Mouse (Mus musculus) gastrocnemius, adult 18-20 months (tissue): ENCODE data around the gene Cyp27b1. TPM values are rescaled to one million over a fixed set of nuclear protein-coding genes. Genes with fewer than 3 reads are reported as not detected.
"Not testable (repeated sequence)": the region's sequence is repeated elsewhere in the genome, so short reads cannot be mapped to it uniquely, and the experiment has no call there.

ENCODE experiments used
- DNase-seq: peaks from one replicate; pipeline ENCODE4 v3.0.0; 2021; ENCODE audit warnings: low spot score
- total RNA-seq, 2 experiments: library from RNA; stranded (reverse); gene quantifications; 2 replicates each; pipeline ENCODE4 v1.2.3; 2021

Gene Cyp27b1
- total RNA-seq, 2 experiments from 2014 or later: 0.19 TPM; not detected in 1

DNA sequence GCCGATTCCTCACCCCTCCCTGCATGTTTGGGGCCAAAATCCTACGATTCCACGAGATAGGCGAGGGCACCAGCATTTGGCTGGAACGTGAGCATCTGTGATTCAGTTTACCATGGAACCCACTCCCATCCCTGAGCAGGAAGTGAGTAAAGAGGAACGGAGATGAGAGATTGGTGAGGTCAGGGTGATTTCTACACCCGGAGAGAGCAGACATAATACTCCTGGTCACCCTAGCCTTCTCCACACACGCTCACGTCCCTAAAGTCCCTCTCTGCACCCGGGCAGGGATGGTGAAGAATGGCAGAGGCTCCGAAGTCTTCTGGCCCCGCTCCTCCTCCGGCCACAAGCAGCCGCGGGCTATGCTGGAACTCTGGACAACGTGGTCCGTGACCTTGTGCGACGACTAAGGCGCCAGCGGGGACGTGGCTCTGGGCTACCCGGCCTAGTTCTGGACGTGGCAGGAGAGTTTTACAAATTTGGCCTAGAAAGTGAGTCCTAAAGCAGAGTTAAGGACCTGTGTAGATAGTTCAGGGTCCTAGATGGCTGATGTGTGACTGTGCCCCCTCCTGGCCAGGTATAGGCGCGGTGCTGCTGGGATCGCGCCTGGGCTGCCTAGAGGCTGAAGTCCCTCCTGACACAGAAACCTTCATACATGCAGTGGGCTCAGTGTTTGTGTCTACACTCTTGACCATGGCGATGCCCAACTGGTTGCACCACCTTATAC is 1.5 kb downstream of the Cyp27b1 start:
- DNase-seq: no peak

DNA sequence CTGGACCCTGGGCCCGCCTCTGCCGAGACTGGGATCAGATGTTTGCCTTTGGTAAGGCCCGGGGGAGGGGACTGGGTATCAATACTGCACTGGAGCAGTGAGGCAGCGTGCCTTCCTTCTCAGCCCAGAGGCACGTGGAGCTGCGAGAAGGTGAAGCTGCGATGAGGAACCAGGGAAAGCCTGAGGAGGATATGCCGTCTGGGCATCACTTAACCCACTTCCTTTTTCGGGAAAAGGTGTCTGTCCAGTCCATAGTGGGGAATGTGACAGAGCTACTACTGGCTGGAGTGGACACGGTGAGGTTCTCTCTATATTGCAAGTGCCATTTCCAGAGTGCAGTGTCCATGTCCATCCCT is 2.0 kb downstream of the Cyp27b1 start:
- DNase-seq: no peak

DNA sequence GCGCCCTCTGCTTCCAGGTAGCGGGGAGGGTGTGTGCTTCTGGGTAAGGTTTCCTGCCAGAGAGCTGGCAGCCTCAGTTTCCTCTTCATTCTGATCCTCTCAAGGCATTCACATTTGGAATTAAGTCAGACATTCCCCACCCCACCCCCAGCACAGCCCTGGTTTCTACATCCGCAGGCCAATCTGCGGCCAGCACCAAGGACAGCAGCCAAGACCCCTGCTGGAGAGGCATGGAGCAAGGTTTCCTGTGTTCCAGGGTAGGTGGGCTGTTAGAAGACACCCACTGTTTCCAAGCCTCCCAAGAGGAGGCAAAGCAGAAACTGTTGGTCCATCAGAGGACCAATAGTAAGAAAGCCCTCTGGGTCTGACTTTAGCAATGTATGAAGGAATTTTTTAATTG is 6.6 kb downstream of the Cyp27b1 start:
- DNase-seq: no peak

DNA sequence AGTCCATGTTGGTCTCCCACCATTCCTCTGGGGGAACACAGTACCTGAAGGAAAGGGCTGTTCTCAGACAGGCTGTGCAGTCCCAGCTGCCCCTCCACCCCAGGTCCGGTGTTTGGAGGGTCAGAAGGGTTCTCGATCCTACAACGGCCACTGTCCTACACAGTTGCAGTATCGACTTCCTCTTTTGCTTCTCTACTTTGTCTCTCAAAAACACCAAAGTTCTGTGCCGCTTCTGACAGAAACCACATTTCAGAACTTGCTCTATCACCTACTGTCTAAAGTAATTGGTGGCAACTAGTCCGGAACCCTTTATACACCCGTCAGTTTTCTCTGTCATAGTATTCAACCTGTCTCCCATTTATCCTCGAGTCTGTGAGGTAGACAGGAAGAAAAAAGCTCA is 7.4 kb downstream of the Cyp27b1 start:
- DNase-seq: no peak

DNA sequence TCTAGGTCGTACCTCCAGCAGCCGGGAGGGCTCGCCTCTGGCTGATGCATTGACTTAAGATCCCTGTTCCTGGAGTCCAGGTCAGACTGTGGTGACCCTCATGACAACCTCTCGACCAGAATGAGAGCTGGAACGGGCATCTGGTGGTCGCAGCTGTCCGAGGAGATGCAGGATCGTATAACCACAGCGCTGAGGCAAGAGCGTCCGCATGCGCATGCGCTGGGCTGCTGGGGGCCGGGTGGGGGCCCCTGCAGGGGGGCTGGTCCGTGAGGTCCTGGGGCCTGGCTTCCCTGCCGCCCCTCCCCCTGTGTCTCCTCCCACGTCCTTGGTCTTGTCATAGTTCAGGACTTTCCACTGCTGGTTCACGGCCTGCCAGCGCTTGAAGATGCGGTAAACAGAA is 8.4 kb downstream of the Cyp27b1 start:
- DNase-seq: no peak

DNA sequence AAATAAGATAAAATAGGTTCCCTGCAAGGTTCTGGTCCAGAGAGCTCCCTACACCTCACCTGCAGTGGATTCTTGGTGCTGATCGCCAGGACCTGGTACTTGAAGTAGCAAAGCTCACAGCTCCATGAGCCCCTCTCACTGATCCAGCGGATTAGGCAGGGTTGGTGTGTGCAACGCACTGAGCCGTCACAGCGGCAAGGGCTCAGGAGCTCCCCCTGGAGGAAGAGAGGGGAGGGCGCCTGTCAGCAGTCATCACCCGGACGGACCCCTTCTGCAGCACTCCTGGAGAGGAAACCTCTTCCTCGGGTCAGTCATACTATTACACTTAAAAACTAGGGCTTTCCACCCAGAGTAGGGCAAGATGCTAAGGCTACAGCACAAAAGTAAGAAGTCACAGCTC is 10.1 kb downstream of the Cyp27b1 start:
- DNase-seq: peak; percentile 74

DNA sequence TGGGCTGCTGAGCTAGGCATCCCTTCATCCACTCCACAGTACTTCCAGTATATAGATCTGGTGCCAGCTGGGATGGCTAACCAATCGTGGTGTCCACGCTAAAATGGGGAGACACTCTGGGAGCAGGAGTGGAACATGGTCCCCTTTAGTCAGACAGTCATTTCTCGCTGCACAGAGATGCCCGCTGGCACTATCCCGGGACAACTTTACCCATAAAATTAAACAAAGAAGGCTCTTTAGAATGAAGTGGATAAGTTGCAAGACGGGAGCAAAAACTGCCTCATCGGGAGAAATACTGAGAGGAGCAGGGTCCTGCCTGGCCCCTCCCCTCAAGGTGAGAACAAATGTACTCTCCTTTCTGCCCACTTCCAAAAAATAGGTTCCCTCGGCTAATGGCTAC is 10.7 kb downstream of the Cyp27b1 start:
- DNase-seq: no peak

DNA sequence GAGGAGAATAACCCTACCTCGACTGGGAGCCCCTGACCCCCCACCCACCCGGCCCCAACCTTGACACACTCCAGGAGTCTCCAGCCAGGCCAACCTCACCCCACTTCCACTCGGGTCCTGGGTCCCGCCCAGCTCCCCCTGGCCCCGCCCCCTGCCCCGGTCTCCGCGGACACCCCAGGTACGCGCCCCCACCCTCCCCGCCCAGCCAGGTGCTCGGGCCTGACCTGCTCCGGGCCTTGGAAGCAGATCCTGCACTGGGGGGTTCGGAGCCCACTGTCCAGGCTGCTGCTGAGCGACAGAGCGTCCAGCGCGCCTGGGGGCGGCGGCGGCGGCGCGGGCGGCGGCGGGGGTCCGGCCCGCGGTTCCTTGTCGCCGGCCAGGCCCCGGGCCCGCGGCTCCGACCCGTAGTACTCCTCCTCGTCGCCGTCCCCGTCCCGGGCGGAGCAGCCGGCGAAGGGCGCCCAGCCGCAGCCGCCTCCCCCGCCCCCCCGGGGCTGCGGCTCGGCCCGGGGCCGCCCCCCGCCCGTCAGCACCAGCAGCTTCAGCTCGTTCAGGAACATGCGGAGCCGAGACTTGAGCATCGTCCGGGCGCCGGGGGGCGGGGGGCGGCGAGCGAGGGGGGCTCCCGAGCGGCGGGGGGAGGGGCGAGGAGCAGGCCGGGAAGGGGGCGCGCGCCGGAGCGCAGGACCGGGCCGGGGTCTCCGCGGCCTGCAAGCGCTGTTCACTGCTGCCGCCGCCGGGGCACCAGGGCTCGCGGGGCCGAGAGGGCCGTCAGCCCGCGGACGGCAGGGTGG is 11.3 kb downstream of the Cyp27b1 start:
- no peak for DNase-seq

DNA sequence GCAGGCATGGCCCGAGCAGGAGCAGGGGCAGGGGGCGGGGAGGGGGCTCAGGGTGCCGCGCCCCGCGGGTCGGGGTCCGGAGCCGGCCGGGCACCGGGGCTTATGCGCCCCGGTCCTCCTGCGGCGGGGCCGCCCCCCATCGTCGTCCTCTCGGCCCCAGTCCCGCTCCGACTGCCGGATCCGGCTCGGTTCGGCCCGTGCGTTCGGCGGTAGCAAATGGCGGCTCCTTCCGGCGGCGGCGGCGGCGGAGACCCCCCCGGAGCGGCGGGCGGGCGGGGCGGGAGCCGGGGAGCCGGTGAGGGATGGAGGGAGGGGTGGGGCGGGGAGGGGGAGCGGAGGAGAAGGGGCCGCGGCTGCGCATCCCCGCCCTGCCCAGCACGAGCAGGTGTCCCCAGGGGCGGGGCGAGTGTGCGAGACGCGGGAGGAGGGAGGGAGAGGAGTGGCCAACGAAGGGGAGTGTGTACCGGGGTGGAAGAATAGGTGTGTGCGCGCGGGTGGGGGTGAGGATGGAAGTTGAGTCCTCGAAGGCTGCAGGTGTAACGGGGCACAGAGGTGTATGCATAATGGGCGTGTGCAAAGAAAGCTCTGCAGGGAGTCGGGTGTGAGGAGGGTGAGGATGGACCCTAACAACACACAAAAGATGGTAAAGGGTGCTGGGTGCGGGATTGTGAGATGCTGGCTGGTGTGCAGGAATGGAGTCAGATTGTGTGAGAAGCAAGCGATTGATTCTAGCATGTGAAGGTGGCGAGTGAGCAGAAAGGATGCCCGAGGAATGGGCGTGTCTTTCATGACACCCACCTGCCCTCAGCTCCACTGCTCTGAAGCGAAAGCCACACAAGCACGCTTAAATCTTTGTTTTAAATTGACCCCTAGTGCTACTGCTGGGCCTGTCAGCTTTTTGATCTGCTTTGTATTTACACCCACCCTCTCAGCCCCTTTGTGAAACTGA is 12.2 kb downstream of the Cyp27b1 start, which contains the start of gene March9:
TSS of gene March9 (minus strand) at position 217 of the 949 bp plus-strand sequence.
- DNase-seq: peak; percentile 37

DNA sequence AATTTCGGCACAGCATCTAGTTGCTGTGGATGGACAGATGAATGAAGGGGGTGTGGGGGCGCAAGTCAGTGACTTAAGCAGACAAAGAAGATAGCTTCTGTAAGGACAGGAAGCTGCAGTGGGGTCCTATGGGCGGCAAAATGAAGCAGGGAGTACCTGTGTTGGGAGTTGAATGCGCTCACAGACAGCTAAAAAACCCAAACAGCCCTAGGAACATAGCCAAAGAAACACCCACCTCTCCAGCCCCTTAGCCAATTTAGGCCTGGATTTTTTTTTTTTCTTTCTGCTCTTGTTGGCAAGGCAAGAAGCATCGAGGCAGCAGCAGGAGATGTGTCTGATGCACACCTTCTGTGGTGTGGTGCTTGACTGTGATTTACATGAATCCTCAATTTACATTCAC is 13.0 kb downstream of the Cyp27b1 start:
- DNase-seq: no peak

DNA sequence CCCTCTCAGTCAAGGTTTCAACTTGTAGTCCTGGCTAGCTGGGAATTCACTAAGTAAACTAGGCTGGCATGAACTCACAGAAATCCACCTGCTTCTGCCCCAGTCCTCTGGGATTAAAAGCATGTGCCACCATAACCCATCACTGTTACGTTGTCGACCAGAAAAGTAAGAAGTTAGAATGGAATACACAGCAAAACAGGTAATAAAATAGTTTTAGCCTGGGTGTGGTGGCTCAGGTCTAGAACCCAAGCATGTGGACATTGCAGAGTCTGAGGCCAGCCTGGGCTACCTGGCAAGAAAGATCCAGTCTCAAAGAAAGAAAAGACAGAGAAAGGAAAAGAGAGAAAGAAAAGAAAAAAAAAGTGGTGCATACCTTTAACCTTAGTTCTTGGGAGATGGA is 13.5 kb downstream of the Cyp27b1 start:
- DNase-seq: no peak

DNA sequence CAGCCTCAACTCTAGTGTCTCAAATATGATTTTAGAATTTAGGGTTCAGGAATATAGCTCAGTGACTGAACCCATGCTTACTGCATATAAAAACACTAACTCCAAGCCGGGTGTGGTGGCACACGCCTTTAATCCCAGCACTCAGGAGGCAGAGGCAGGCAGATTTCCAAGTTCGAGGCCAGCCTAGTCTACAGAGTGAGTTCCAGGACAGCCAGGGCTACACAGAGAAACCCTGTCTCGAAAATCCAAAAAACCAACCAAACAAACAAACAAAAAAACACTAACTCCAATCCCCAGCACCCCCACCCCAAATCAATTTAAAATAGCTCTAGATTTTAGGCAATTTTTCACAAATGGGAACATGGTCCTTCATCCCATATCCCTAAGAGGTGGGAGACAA is 14.1 kb downstream of the Cyp27b1 start:
- not testable (repeated sequence) for DNase-seq

DNA sequence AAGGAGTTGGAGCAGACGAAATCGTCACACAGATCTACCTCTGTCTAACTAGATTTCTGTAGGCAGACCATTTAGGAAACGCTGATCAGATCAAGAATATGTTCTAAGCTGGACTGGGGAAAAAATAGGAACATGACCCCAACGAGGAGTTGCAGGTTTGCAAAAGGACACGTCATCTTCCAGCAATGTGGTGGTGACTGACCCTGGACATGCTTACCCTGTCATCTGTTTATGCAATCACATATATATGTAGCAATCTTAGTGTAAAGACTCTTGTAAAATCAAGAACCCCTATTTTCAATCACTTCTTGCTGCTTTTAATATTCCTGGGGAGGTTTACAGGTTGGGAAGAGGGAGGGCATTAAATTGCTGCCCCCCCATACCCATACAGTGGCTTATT is 14.5 kb downstream of the Cyp27b1 start:
- DNase-seq: no peak

DNA sequence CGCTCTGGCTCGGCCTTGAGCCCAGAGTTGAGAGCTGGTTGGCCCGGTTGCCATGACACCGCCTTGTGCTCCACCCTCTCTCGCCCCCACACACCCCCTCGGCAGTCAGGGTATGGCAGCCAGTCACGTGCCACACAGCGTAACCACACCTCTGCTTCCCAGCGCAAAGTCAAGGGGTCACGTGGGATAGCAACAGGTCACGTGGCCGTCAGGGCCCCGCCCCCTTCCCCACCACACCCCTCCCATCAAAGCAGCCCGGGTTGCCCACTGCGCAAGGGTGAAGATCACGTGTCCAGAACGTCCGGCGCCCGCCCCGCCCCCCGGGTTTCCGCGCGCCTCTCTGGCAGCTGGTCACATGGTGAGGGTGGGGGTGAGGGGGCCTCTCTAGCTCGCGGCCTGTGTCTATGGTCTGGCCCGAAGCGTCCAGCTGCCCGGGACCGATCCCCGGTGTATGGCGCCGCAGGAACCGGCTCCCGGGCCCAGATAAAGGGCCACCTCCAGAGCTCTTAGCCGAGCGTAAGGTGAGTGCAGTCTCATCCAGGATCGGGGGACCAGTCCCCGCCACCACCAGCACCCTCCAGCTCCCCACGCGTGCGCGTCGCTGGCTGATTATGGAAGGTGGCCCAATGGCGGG is 15.3 kb downstream of the Cyp27b1 start, which contains the start of gene Cdk4:
TSS of gene Cdk4 (plus strand) at position 296 of the 634 bp plus-strand sequence.
- DNase-seq: peak; percentile 97

DNA sequence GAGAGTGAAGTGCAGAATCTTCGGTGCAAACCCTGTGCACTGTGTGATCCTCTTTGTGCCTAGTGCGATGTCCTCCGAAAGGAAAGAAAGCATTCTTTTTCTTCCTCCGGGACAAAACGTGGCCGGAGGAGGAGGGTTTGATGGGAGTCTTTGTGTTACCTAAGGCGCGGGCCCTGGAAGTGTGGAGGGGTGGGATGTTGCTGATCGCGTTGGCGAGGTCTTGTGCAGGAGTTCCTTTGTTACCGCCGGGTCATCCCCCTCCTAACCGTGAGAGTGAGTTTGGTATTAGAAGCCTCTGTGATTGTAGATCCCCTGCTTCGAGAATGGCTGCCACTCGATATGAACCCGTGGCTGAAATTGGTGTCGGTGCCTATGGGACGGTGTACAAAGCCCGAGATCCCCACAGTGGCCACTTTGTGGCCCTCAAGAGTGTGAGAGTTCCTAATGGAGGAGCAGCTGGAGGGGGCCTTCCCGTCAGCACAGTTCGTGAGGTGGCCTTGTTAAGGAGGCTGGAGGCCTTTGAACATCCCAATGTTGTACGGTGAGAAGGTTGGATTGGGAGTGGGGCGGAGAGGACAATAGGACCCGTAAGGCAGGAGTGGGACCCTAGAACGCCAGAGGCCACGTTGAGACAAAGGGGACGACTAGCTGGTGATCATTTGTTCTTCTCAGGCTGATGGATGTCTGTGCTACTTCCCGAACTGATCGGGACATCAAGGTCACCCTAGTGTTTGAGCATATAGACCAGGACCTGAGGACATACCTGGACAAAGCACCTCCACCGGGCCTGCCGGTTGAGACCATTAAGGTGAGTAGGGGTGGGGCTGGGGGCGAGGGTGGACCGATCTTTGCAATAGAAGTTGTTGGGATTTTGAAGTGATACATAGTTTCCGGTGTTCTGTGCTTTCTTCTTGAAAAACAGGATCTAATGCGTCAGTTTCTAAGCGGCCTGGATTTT is 16.1 kb downstream of the Cyp27b1 start:
- DNase-seq: no peak

DNA sequence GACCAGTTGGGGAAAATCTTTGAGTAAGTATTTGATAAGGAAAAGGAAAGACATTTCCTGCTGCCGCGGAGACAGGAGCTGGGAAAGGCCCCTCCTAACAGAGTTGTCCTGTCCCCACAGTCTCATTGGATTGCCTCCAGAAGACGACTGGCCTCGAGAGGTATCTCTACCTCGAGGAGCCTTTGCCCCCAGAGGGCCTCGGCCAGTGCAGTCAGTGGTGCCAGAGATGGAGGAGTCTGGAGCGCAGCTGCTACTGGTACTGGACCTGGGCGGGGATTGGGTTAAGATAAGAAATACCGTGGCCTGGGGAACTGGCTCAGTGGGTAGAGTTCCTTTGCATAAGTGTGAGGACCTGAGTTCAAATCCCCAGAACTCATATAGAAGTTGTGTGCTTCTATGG is 17.9 kb downstream of the Cyp27b1 start:
- DNase-seq: no peak

DNA sequence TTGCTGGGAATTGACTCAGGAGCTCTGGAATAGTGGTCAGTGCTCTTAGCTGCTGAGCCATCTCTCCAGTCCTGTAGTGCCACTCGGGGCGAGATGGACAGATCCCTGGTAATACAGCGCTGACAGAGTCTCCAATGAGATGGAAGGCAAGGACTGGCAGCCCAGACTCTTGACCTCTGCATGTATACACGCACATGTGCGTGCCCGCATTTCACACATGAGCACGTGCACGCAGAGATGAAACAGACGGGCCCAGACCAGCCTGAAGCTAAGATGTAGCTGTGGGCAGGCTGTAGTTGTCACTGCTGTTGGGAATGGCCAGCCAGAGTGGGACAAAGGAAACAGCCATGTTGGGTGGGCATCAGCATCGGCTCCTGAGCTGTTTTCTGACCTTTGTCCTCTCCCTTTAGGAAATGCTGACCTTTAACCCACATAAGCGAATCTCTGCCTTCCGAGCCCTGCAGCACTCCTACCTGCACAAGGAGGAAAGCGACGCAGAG is 18.5 kb downstream of the Cyp27b1 start:
- no peak for DNase-seq

DNA sequence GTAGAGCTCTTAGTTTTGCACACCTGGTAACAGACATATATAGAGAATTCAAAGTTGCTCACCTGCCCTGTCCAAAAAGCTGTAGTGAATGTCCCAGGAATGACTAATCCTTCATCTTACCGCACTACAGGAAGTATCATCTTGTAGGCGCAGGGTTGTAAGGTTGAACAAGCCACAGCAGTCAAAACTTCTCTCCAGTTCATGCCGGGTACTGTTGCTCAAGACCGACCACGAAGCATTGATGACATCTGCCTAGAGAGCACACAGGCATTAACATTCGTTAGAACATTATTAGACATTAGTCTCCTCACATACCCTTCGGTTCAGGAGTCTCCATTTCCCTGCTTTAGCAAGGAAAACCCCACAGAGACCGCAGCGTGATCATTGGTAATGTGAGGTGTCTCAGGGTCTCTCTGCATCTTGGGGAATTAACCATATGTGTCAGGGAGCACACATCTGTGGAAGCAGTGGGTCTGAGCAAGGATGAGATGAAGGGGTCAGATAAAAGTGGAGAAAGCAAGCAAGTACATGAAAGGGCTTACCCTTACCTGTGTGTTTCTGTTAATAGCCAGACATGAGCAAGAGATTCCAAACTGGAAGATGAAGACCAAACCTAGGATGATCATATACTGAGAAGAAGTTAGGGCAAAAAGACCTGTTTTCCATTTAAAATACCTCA is 20.4 kb downstream of the Cyp27b1 start:
- DNase-seq: no peak
